Comparison of ENCODE assay signal across 35 mouse cellular contexts in the genomic region with DNA sequence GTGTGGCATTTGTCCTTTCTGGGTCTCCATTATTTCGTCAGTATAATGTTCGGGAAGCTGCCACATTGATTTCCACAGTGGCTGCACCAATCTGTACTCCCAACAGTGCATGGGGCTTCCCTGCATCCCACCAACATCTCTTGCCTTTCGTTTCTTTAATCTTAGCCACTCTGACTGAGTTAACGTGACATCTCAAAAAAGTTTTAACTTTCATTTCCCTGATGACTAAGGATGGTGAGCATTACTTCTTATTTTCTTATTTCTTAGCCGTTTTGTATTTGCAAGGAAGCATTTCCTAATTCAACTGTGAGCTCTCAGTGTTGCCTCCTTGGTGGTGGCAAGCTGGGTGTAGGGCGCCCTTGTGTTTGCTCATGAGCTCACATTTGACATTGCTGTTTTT. TPM values are rescaled to one million over a fixed set of nuclear protein-coding genes. Genes with fewer than 3 reads are reported as not detected.
"Had no signal": no experiment of that assay in that cellular context is flagged by ENCODE, and none has a peak within 500 bp of the region (broad histone marks: within the 10 kb centered on the region; RNA-seq: fewer than 3 reads in every experiment).

No protein-coding gene starts in this region.

- H3K4me1 ChIP-seq: heart, embryonic 10.5 days; hindbrain, embryonic 10.5 days; hindbrain, embryonic 12.5 days; intestine, embryonic 15.5 days; limb, embryonic 15.5 days had no signal

- H3K9me3 ChIP-seq: heart, embryonic 10.5 days; heart, embryonic 12.5 days; hindbrain, embryonic 10.5 days; hindbrain, embryonic 12.5 days; intestine, embryonic 15.5 days; limb, embryonic 13.5 days; limb, embryonic 15.5 days had no signal

- H3K9ac ChIP-seq: heart, embryonic 12.5 days; hindbrain, embryonic 12.5 days; hindbrain, embryonic 14.5 days; intestine, embryonic 15.5 days; limb, embryonic 13.5 days; limb, embryonic 15.5 days had no signal

- H3K36me3 ChIP-seq: heart, embryonic 10.5 days; heart, embryonic 12.5 days; hindbrain, embryonic 10.5 days; hindbrain, embryonic 12.5 days; intestine, embryonic 15.5 days; limb, embryonic 13.5 days; limb, embryonic 15.5 days had no signal

- ATAC-seq: hindbrain, embryonic 16.5 days; inflammation-experienced regulatory T-cells, adult 6 months; intestine, embryonic 15.5 days; intestine, postnatal 0 days had no signal

- H3K4me3 ChIP-seq: gastrocnemius, adult 2 months; heart, adult 2 months; heart, embryonic 10.5 days; heart, embryonic 12.5 days; hindbrain, embryonic 10.5 days; hindbrain, embryonic 12.5 days; intestine, embryonic 15.5 days; layer of hippocampus, adult 2 months; limb, embryonic 13.5 days; limb, embryonic 15.5 days had no signal

- DNase-seq: gastrocnemius, adult 2 months; gastrocnemius, postnatal 10 days; gastrocnemius, postnatal 25 days; heart, adult 11 months; heart, adult 2 months; heart, postnatal 10 days; heart, postnatal 4 days; kidney, adult 18-20 months; kidney, adult 8-10 months; kidney, postnatal 10 days; kidney, postnatal 25 days; kidney, postnatal 4 days; layer of hippocampus, postnatal 36 days; left cerebral cortex, postnatal 4 days had no signal

- H3K4me2 ChIP-seq: heart, embryonic 12.5 days; hindbrain, embryonic 12.5 days; hindbrain, embryonic 14.5 days; intestine, embryonic 15.5 days; limb, embryonic 13.5 days; limb, embryonic 15.5 days had no signal

- H3K27ac ChIP-seq: gastrocnemius, adult 2 months; heart, adult 2 months; heart, embryonic 10.5 days; hindbrain, embryonic 10.5 days; hindbrain, embryonic 12.5 days; hindbrain, embryonic 14.5 days; intestine, embryonic 15.5 days; layer of hippocampus, adult 2 months; limb, embryonic 13.5 days; limb, embryonic 15.5 days had no signal

- H3K27me3 ChIP-seq: heart, embryonic 12.5 days; hindbrain, embryonic 12.5 days; intestine, embryonic 15.5 days; limb, embryonic 13.5 days; limb, embryonic 15.5 days had no signal

RNA-seq across cellular contexts. Expression of a gene that starts 59.1 kb away (rescaled TPM):
- total RNA-seq: gastrocnemius, postnatal 4 days; heart, adult 2 months; heart, postnatal 10 days; heart, postnatal 25 days; layer of hippocampus, adult 2 months; layer of hippocampus, postnatal 10 days; layer of hippocampus, postnatal 36 days; left cerebral cortex, adult 18-20 months; left cerebral cortex, adult 8-10 months; left cerebral cortex, postnatal 10 days; left cerebral cortex, postnatal 25 days; liver, adult 2 months had no signal
- polyA plus RNA-seq: frontal cortex, adult 2 months; heart, embryonic 10.5 days; hindbrain, embryonic 12.5 days; inflammation-experienced regulatory T-cells, adult 6 months; limb, embryonic 13.5 days; liver, adult 2 months had no signal
